Mouse (Mus musculus): ENCODE measurements around the gene Mettl1. TPM values are rescaled to one million over a fixed set of nuclear protein-coding genes. Genes with fewer than 3 reads are reported as not detected.

Mettl1 gene
- polyA plus RNA-seq, 2 experiments, result 48.6 to 59.1 TPM

DNA sequence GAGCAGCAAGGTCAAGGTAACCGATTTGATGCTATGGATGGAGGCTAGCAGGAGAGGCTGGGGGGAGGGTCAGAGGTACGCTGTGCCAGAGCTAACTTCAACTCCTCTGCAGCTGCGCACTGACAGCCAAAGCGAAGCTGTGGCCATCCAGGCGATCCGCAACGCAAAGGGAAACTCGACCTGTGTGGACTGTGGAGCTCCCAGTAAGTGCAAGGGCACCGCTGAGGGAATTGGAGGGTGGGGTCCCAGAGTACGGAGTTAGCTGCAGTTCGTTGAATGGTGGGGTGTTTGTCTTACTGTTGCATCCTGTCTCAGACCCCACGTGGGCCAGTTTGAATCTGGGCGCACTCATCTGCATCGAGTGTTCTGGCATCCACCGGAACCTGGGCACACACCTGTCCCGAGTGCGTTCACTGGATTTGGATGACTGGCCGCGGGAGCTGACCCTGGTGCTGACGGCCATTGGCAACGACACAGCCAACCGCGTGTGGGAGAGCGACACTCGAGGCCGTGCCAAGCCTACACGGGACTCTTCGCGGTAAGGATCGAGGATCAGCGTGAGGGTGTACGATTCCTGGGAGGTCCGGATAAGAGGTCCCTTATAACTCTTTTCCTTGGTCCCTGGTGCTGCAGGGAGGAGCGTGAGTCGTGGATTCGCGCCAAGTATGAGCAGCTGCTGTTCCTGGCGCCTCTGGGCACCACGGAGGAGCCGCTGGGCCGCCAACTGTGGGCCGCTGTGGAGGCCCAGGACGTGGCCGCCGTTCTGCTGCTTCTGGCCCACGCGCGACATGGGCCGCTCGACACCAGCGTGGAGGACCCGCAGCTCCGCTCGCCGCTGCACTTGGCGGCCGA, 49.6 kb downstream of the Mettl1 start:
- ATAC-seq (ENCODE audit: low FRiP score, low read depth) (peak; percentile 39; the same call in 1 of the 2 replicates), DNase-seq (ENCODE audit: low spot score) (no peak)
- peak overlapping the region; percentile 40 for H3K4me2 ChIP-seq (replicated peaks; ENCODE audit: low read depth, low read length, severe bottlenecking)
- no peak overlapping the region for H3K27ac ChIP-seq (replicated peaks; ENCODE audit: low read depth, low read length)
- H3K9ac ChIP-seq (ENCODE audit: low read depth, low read length, severe bottlenecking), result no peak overlapping the region
- peak overlapping the region; percentile 27 for H3K4me3 ChIP-seq (replicated peaks; ENCODE audit: low read length)
- WGBS, result 6% methylated on average over 42 of the region's 57 CpGs
- no peaks in the 10 kb centered on the region for H3K9me3 ChIP-seq (ENCODE audit: control insufficient read depth, low read length)
- H3K36me3 ChIP-seq (ENCODE audit: control insufficient read depth, insufficient read depth, low read length), result peaks cover 5% of the 10 kb centered on the region
- peaks cover 7% of the 10 kb centered on the region; the same call in 1 of the 2 replicates for H3K4me1 ChIP-seq (ENCODE audit: control insufficient read depth, insufficient read depth, low read length)
- TF ChIP-seq POLR2A (IDR thresholded peaks at IDR 0.05; ENCODE audit: borderline replicate concordance, extremely low read depth, insufficient read depth, insufficient read length), result no peak
- peaks cover 46% of the 10 kb centered on the region for H3K27me3 ChIP-seq (ENCODE audit: control insufficient read depth, insufficient read depth, low read length)

GRCm38 (mm10) chr10:127091507-127092396, 50.5 kb downstream of the Mettl1 start:
- ATAC-seq (ENCODE audit: low FRiP score, low read depth) (no peak), DNase-seq (ENCODE audit: low spot score) (no peak)
- H3K4me1 ChIP-seq (ENCODE audit: control insufficient read depth, insufficient read depth, low read length), result peaks cover 7% of the 10 kb centered on the region; the same call in 1 of the 2 replicates
- peaks cover 46% of the 10 kb centered on the region for H3K27me3 ChIP-seq (ENCODE audit: control insufficient read depth, insufficient read depth, low read length)
- TF ChIP-seq POLR2A (IDR thresholded peaks at IDR 0.05; ENCODE audit: borderline replicate concordance, extremely low read depth, insufficient read depth, insufficient read length), result no peak
- no peaks in the 10 kb centered on the region for H3K9me3 ChIP-seq (ENCODE audit: control insufficient read depth, low read length)
- peak overlapping the region; percentile 40 for H3K4me2 ChIP-seq (replicated peaks; ENCODE audit: low read depth, low read length, severe bottlenecking)
- WGBS, result 10% methylated on average over 44 of the region's 51 CpGs
- H3K4me3 ChIP-seq (replicated peaks; ENCODE audit: low read length), result peak overlapping the region; percentile 27
- H3K36me3 ChIP-seq (ENCODE audit: control insufficient read depth, insufficient read depth, low read length), result peaks cover 14% of the 10 kb centered on the region
- H3K9ac ChIP-seq (ENCODE audit: low read depth, low read length, severe bottlenecking), result no peak overlapping the region
- H3K27ac ChIP-seq (replicated peaks; ENCODE audit: low read depth, low read length), result no peak overlapping the region

- no peak overlapping the region for H3K9ac ChIP-seq (ENCODE audit: low read depth, low read length, severe bottlenecking)
- no peak overlapping the region for H3K27ac ChIP-seq (replicated peaks; ENCODE audit: low read depth, low read length)
- no peak for TF ChIP-seq POLR2A (IDR thresholded peaks at IDR 0.05; ENCODE audit: borderline replicate concordance, extremely low read depth, insufficient read depth, insufficient read length)
- ATAC-seq (ENCODE audit: low FRiP score, low read depth) (no peak), DNase-seq (ENCODE audit: low spot score) (no peak)
- WGBS, result 50% methylated on average over 4 of the region's 4 CpGs
- H3K4me1 ChIP-seq (ENCODE audit: control insufficient read depth, insufficient read depth, low read length), result peaks cover 7% of the 10 kb centered on the region; the same call in 1 of the 2 replicates
- H3K36me3 ChIP-seq (ENCODE audit: control insufficient read depth, insufficient read depth, low read length), result peaks cover 24% of the 10 kb centered on the region
- no peak overlapping the region for H3K4me3 ChIP-seq (replicated peaks; ENCODE audit: low read length)
- H3K27me3 ChIP-seq (ENCODE audit: control insufficient read depth, insufficient read depth, low read length), result peaks cover 46% of the 10 kb centered on the region
- no peaks in the 10 kb centered on the region for H3K9me3 ChIP-seq (ENCODE audit: control insufficient read depth, low read length)
- no peak overlapping the region for H3K4me2 ChIP-seq (replicated peaks; ENCODE audit: low read depth, low read length, severe bottlenecking)
These were observed 51.5 kb downstream of the Mettl1 start for GRCm38 (mm10) chr10:127092742-127093141.

- no peaks in the 10 kb centered on the region for H3K9me3 ChIP-seq (ENCODE audit: control insufficient read depth, low read length)
- no peak overlapping the region for H3K9ac ChIP-seq (ENCODE audit: low read depth, low read length, severe bottlenecking)
- 47% methylated on average over 6 of the region's 7 CpGs for WGBS
- DNase-seq (ENCODE audit: low spot score) (no peak), ATAC-seq (ENCODE audit: low FRiP score, low read depth) (no peak)
- peaks cover 7% of the 10 kb centered on the region; the same call in 1 of the 2 replicates for H3K4me1 ChIP-seq (ENCODE audit: control insufficient read depth, insufficient read depth, low read length)
- no peak overlapping the region for H3K4me3 ChIP-seq (replicated peaks; ENCODE audit: low read length)
- no peak overlapping the region for H3K4me2 ChIP-seq (replicated peaks; ENCODE audit: low read depth, low read length, severe bottlenecking)
- peaks cover 41% of the 10 kb centered on the region for H3K27me3 ChIP-seq (ENCODE audit: control insufficient read depth, insufficient read depth, low read length)
- H3K27ac ChIP-seq (replicated peaks; ENCODE audit: low read depth, low read length), result no peak overlapping the region
- TF ChIP-seq POLR2A (IDR thresholded peaks at IDR 0.05; ENCODE audit: borderline replicate concordance, extremely low read depth, insufficient read depth, insufficient read length), result no peak
- H3K36me3 ChIP-seq (ENCODE audit: control insufficient read depth, insufficient read depth, low read length), result peaks cover 39% of the 10 kb centered on the region
These were observed 53.2 kb downstream of the Mettl1 start for GRCm38 (mm10) chr10:127094382-127094802.

MicroRNAs encoded within 50 kb of the gene (microRNA counts, 519-probe panel; counts per million panel counts)
- microRNA mmu-miR-26a (2,721 counts per million, percentile 48 among the panel's probes with 10 or more counts), microRNA mmu-miR-546 (not detected)

Small RNA genes within 50 kb of the gene (microRNA-seq; reads per million reads assigned to microRNA genes)
- gene Mir26a-2 (55.8 reads per million, percentile 39 among the genes with 10 or more reads in this experiment), gene Mir546 (not detected)

Other genes with a start within 250 kb of the Mettl1 start
- gene Atp23, start 140.1 kb upstream of the Mettl1 start, polyA plus RNA-seq (2012; rRNA removed), result 14.6 and 15.6 TPM in 2 replicates
- gene Atp23, start 140.1 kb upstream of the Mettl1 start, polyA plus RNA-seq (2014; fragmentation: Nextera tagmentation; extraction: Ambion mirVana), result 20.4 and 25.4 TPM in 2 replicates
- gene Ctdsp2, start 62.7 kb upstream of the Mettl1 start, polyA plus RNA-seq (2012; rRNA removed), result 230 and 284 TPM in 2 replicates
- gene Ctdsp2, start 62.7 kb upstream of the Mettl1 start, polyA plus RNA-seq (2014; fragmentation: Nextera tagmentation; extraction: Ambion mirVana), result 143 and 153 TPM in 2 replicates
- gene Avil, start 40.7 kb upstream of the Mettl1 start, polyA plus RNA-seq (2012; rRNA removed), result 0.35 and 0.45 TPM in 2 replicates
- 0.22 and 0.28 TPM in 2 replicates for gene Avil, start 40.7 kb upstream of the Mettl1 start, polyA plus RNA-seq (2014; fragmentation: Nextera tagmentation; extraction: Ambion mirVana)
- gene Tsfm, start 10.6 kb upstream of the Mettl1 start, polyA plus RNA-seq (2012; rRNA removed), result 55.8 and 59.7 TPM in 2 replicates
- gene Tsfm, start 10.6 kb upstream of the Mettl1 start, polyA plus RNA-seq (2014; fragmentation: Nextera tagmentation; extraction: Ambion mirVana), result 65.2 and 69.0 TPM in 2 replicates
- 3.4 and 3.8 TPM in 2 replicates for gene Eef1akmt3, start 99 bp downstream of the Mettl1 start, polyA plus RNA-seq (2012; rRNA removed)
- 0.87 and 1.3 TPM in 2 replicates for gene Eef1akmt3, start 99 bp downstream of the Mettl1 start, polyA plus RNA-seq (2014; fragmentation: Nextera tagmentation; extraction: Ambion mirVana)
- 1.1 and 1.5 TPM in 2 replicates for gene Cyp27b1, start 6.8 kb downstream of the Mettl1 start, polyA plus RNA-seq (2012; rRNA removed)
- gene Cyp27b1, start 6.8 kb downstream of the Mettl1 start, polyA plus RNA-seq (2014; fragmentation: Nextera tagmentation; extraction: Ambion mirVana), result 0.19 and 0.53 TPM in 2 replicates
- gene March9, start 18.8 kb downstream of the Mettl1 start, polyA plus RNA-seq (2012; rRNA removed), result 8.6 and 9.8 TPM in 2 replicates
- gene March9, start 18.8 kb downstream of the Mettl1 start, polyA plus RNA-seq (2014; fragmentation: Nextera tagmentation; extraction: Ambion mirVana), result 2.7 and 3.1 TPM in 2 replicates
- gene Cdk4, start 22.1 kb downstream of the Mettl1 start, polyA plus RNA-seq (2012; rRNA removed), result 1,132 and 1,227 TPM in 2 replicates
- 1,659 and 1,732 TPM in 2 replicates for gene Cdk4, start 22.1 kb downstream of the Mettl1 start, polyA plus RNA-seq (2014; fragmentation: Nextera tagmentation; extraction: Ambion mirVana)
- gene Tspan31, start 28.9 kb downstream of the Mettl1 start, polyA plus RNA-seq (2012; rRNA removed), result 124 and 164 TPM in 2 replicates
- gene Tspan31, start 28.9 kb downstream of the Mettl1 start, polyA plus RNA-seq (2014; fragmentation: Nextera tagmentation; extraction: Ambion mirVana), result 58.3 and 72.1 TPM in 2 replicates
- 5.3 and 6.0 TPM in 2 replicates for gene Agap2, start 33.9 kb downstream of the Mettl1 start, polyA plus RNA-seq (2012; rRNA removed)
- 0.32 and 0.57 TPM in 2 replicates for gene Agap2, start 33.9 kb downstream of the Mettl1 start, polyA plus RNA-seq (2014; fragmentation: Nextera tagmentation; extraction: Ambion mirVana)
- gene Os9, start 79.7 kb downstream of the Mettl1 start, polyA plus RNA-seq (2012; rRNA removed), result 60.6 and 61.0 TPM in 2 replicates
- gene Os9, start 79.7 kb downstream of the Mettl1 start, polyA plus RNA-seq (2014; fragmentation: Nextera tagmentation; extraction: Ambion mirVana), result 54.7 and 57.6 TPM in 2 replicates
- 12.1 and 15.0 TPM in 2 replicates for gene B4galnt1, start 123.8 kb downstream of the Mettl1 start, polyA plus RNA-seq (2012; rRNA removed)
- 10.8 and 11.8 TPM in 2 replicates for gene B4galnt1, start 123.8 kb downstream of the Mettl1 start, polyA plus RNA-seq (2014; fragmentation: Nextera tagmentation; extraction: Ambion mirVana)
- 2.9 and 3.7 TPM in 2 replicates for gene Slc26a10, start 139.2 kb downstream of the Mettl1 start, polyA plus RNA-seq (2012; rRNA removed)
- 0.81 and 1.2 TPM in 2 replicates for gene Slc26a10, start 139.2 kb downstream of the Mettl1 start, polyA plus RNA-seq (2014; fragmentation: Nextera tagmentation; extraction: Ambion mirVana)
- gene Arhgef25, start 148.7 kb downstream of the Mettl1 start, polyA plus RNA-seq (2012; rRNA removed), result 228 and 246 TPM in 2 replicates
- gene Arhgef25, start 148.7 kb downstream of the Mettl1 start, polyA plus RNA-seq (2014; fragmentation: Nextera tagmentation; extraction: Ambion mirVana), result 86.8 and 113 TPM in 2 replicates
- gene Dtx3, start 154.3 kb downstream of the Mettl1 start, polyA plus RNA-seq (2012; rRNA removed), result 565 and 712 TPM in 2 replicates
- 157 and 184 TPM in 2 replicates for gene Dtx3, start 154.3 kb downstream of the Mettl1 start, polyA plus RNA-seq (2014; fragmentation: Nextera tagmentation; extraction: Ambion mirVana)
- 33.1 and 37.5 TPM in 2 replicates for gene Pip4k2c, start 170.2 kb downstream of the Mettl1 start, polyA plus RNA-seq (2012; rRNA removed)
- gene Pip4k2c, start 170.2 kb downstream of the Mettl1 start, polyA plus RNA-seq (2014; fragmentation: Nextera tagmentation; extraction: Ambion mirVana), result 22.0 and 23.3 TPM in 2 replicates
- gene Kif5a, start 221.9 kb downstream of the Mettl1 start, polyA plus RNA-seq (2012; rRNA removed), result 9.4 and 9.7 TPM in 2 replicates
- gene Kif5a, start 221.9 kb downstream of the Mettl1 start, polyA plus RNA-seq (2014; fragmentation: Nextera tagmentation; extraction: Ambion mirVana), result 2.8 and 3.5 TPM in 2 replicates
- gene Dctn2, start 225.0 kb downstream of the Mettl1 start, polyA plus RNA-seq (2012; rRNA removed), result 221 and 240 TPM in 2 replicates
- 168 and 178 TPM in 2 replicates for gene Dctn2, start 225.0 kb downstream of the Mettl1 start, polyA plus RNA-seq (2014; fragmentation: Nextera tagmentation; extraction: Ambion mirVana)
- 68.1 and 86.6 TPM in 2 replicates for gene Mbd6, start 247.6 kb downstream of the Mettl1 start, polyA plus RNA-seq (2012; rRNA removed)
- gene Mbd6, start 247.6 kb downstream of the Mettl1 start, polyA plus RNA-seq (2014; fragmentation: Nextera tagmentation; extraction: Ambion mirVana), result 19.9 and 20.7 TPM in 2 replicates

Data from limb, embryonic 14.5 days (tissue).